Mouse (Mus musculus) thymus, adult 2 months (tissue): ENCODE results near the gene Tradd. TPM values are rescaled to one million over a fixed set of nuclear protein-coding genes. Genes with fewer than 3 reads are reported as not detected.

Experiments used
- DNase-seq: peaks from one replicate; pipeline ENCODE4 v3.0.0; 2021
- H3K27ac ChIP-seq: fragments of 200-500 bp; 2 replicates; pipeline ENCODE4 v1.5.1; 2012; ENCODE audit warnings: low read length, control low read depth; ENCODE audit not compliant: control insufficient read depth, insufficient read depth
- H3K27me3 ChIP-seq: fragments of 200-500 bp; 2 replicates; pipeline ENCODE4 v1.6.1; 2012; ENCODE audit warnings: mild to moderate bottlenecking, low read length, moderate library complexity, mixed read lengths; ENCODE audit not compliant: control insufficient read depth, insufficient read depth
- H3K36me3 ChIP-seq: fragments of 200-500 bp; 2 replicates; pipeline ENCODE4 v1.6.1; 2012; ENCODE audit warnings: mild to moderate bottlenecking, low read length, moderate library complexity; ENCODE audit not compliant: control insufficient read depth, insufficient read depth
- H3K4me1 ChIP-seq: fragments of 200-500 bp; replicated peaks from 2 replicates; pipeline ENCODE4 v1.6.1; 2012; ENCODE audit warnings: low read length; ENCODE audit not compliant: control insufficient read depth, insufficient read depth
- H3K4me3 ChIP-seq: fragments of 200-500 bp; 2 replicates; pipeline ENCODE4 v1.5.1; 2012; ENCODE audit warnings: mild to moderate bottlenecking, low read length, control low read depth, moderate library complexity; ENCODE audit not compliant: control insufficient read depth, insufficient read depth
- CTCF ChIP-seq: fragments of 200-500 bp; IDR thresholded peaks from 2 replicates; pipeline ENCODE4 v1.5.1; 2012; ENCODE audit warnings: mild to moderate bottlenecking, control low read depth, low read length, moderate library complexity, borderline replicate concordance; ENCODE audit not compliant: control insufficient read depth, poor library complexity, insufficient read depth; ENCODE audit errors: extremely low read depth
- POLR2A ChIP-seq: fragments of 200-500 bp; IDR thresholded peaks from 2 replicates; pipeline ENCODE4 v1.6.1; 2012; ENCODE audit warnings: mild to moderate bottlenecking, low read length, control low read depth, moderate library complexity; ENCODE audit not compliant: control insufficient read depth, poor library complexity, insufficient read depth; ENCODE audit errors: extremely low read depth
- WGBS: fragments of 180-500 bp; shearing (Covaris S2); methylation state at CpG from one replicate; pipeline ENCODE4 v1.1.7; 2018; 5-methylcytosine and 5-hydroxymethylcytosine counted together
- polyA plus RNA-seq: library from polyadenylated mRNA; depleted of rRNA; stranded (reverse); fragments of >200 nt; gene quantifications from 2 replicates; pipeline ENCODE4 v1.2.3, GENCODE M21; 2012

Tradd gene
- polyA plus RNA-seq, 1 experiment: 40.4 TPM

- no peak overlapping the region for H3K4me3 ChIP-seq
- DNase-seq: no peak
- H3K27me3 ChIP-seq: no peaks in the 10 kb centered on the region
- TF ChIP-seq POLR2A (no peak), CTCF (no peak)
- 92% methylated on average over 7 of the region's 7 CpGs for WGBS
- no peaks in the 10 kb centered on the region for H3K36me3 ChIP-seq
- H3K4me1 ChIP-seq: peaks cover 29% of the 10 kb centered on the region
- no peak overlapping the region for H3K27ac ChIP-seq
Observed at GRCm38 (mm10) chr8:105257318-105258114, 6.9 kb downstream of the Tradd start.

- no peaks in the 10 kb centered on the region for H3K27me3 ChIP-seq
- H3K4me3 ChIP-seq: peak within 1 kb of the TSS; percentile 57
- H3K27ac ChIP-seq: peak within 1 kb of the TSS; percentile 13; the same call in 1 of the 2 replicates
- DNase-seq: peak; percentile 76
- TF ChIP-seq CTCF (no peak), POLR2A (0 out of 2 replicates have a peak, but pooled peaks have one; percentile 19)
- WGBS: 1% methylated on average over 14 of the region's 14 CpGs
- peaks cover 3% of the 10 kb centered on the region; the same call in 1 of the 2 replicates for H3K36me3 ChIP-seq
- peaks cover 23% of the 10 kb centered on the region for H3K4me1 ChIP-seq
Observed at GRCm38 (mm10) chr8:105254966-105255350, 9.5 kb downstream of the Tradd start, which contains the start of gene B3gnt9. Gene B3gnt9, minus strand, starts transcription at chr8:105255153.

GRCm38 (mm10) chr8:105254152-105254965 lies 10.1 kb downstream of the Tradd start:
- Histone ChIP-seq H3K36me3 (peaks cover 4% of the 10 kb centered on the region; the same call in 1 of the 2 replicates), H3K27ac (no peak overlapping the region), H3K4me1 (peaks cover 18% of the 10 kb centered on the region), H3K27me3 (no peaks in the 10 kb centered on the region), H3K4me3 (peak overlapping the region; percentile 57)
- peak; percentile 57; the same call in 1 of the 2 replicates for TF ChIP-seq POLR2A
- TF ChIP-seq CTCF: peak; percentile 86
- WGBS: under 1% methylated on average over 74 of the region's 74 CpGs
- DNase-seq: peak; percentile 98

DNA sequence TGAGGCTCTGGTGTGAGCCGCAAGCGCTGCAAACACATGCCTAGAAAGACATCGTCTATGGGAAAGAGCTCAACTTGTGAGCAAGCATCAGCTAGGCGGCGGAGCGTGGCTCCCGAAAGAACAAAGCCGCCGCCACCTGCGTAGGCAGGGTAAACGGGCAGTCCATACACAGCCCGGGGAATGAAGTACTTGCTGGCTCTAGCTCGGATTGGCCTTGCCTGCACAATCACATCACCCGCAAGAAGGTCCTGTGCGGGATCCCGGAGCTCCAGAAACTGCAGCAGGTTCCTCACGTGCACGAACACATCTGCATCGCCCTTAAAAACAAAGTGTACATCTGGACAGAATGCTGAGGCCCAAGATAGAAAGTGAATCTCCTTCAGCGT lies 10.7 kb downstream of the Tradd start:
- 70% methylated on average over 20 of the region's 20 CpGs for WGBS
- DNase-seq: peak; percentile 27
- H3K27me3 ChIP-seq: no peaks in the 10 kb centered on the region
- H3K27ac ChIP-seq: no peak overlapping the region
- TF ChIP-seq POLR2A: no peak
- H3K4me3 ChIP-seq: no peak overlapping the region
- H3K36me3 ChIP-seq: peaks cover 10% of the 10 kb centered on the region
- peaks cover 13% of the 10 kb centered on the region for H3K4me1 ChIP-seq

GRCm38 (mm10) chr8:105252680-105253537 lies 11.5 kb downstream of the Tradd start:
- H3K4me1 ChIP-seq: peaks cover 13% of the 10 kb centered on the region

DNA sequence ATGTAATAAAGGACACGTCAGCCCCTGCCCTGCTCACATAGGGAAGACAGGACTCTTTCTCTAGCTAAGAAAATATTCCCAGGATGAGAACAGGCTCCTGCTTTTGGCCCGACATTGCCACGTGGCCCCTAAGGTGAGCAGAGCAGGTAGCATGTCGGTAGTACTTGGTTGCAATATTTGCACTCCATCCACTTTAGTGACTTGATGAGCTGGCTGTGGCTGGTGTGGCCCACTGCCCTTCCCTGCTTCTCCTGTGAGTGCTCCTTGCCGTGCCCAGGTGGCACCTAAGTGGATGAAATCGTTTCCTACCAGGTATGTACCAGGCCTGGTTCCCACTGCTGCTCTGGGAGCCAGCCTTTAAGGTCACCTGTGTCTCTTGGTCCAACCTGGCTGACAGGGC lies 12.5 kb downstream of the Tradd start:
- H3K27ac ChIP-seq: no peak overlapping the region
- no peak for TF ChIP-seq POLR2A
- no peaks in the 10 kb centered on the region for H3K27me3 ChIP-seq
- H3K4me3 ChIP-seq: no peak overlapping the region
- no peak for DNase-seq
- 93% methylated on average over 6 of the region's 6 CpGs for WGBS
- H3K36me3 ChIP-seq: peaks cover 22% of the 10 kb centered on the region
- peaks cover 13% of the 10 kb centered on the region for H3K4me1 ChIP-seq

More at GRCm38 (mm10) chr8:105252680-105253537, 11.5 kb downstream of the Tradd start:
- Histone ChIP-seq H3K27ac (no peak overlapping the region), H3K4me3 (no peak overlapping the region), H3K36me3 (peaks cover 18% of the 10 kb centered on the region), H3K27me3 (no peaks in the 10 kb centered on the region)
- TF ChIP-seq CTCF (no peak), POLR2A (no peak)
- WGBS: 92% methylated on average over 10 of the region's 10 CpGs
- no peak for DNase-seq

- 99% methylated on average over 7 of the region's 7 CpGs for WGBS
Observed at GRCm38 (mm10) chr8:105241016-105241415, 23.4 kb downstream of the Tradd start.

More at GRCm38 (mm10) chr8:105241016-105241415, 23.4 kb downstream of the Tradd start:
- TF ChIP-seq CTCF (no peak), POLR2A (no peak)
- no peak overlapping the region for H3K4me3 ChIP-seq
- no peak for DNase-seq
- no peak overlapping the region for H3K27ac ChIP-seq
- no peaks in the 10 kb centered on the region for H3K4me1 ChIP-seq
- H3K36me3 ChIP-seq: peaks cover 38% of the 10 kb centered on the region
- H3K27me3 ChIP-seq: no peaks in the 10 kb centered on the region
